ENCODE assay signal across 1 mouse cellular context in the genomic region with DNA sequence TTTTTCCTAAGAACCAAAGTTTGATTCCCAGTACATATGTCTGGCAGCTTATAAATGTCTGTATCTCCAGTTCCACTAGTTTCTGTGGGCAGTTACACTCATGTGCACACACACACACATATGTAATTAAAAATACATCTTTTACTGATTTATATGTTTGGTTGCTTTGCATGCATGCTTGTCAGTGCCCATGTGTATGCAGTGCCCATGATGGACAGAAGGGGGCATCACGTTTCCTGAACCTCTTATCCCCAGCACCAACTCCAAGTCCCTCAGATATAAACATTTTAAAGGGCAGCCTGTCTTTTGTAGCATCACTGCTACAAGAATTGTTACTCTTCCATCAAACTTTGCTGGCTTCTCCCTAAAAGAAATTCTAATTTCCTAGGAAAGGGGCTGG.
A peak's percentile ranks its signal among the peaks of the same experiment; 100 is the strongest.
TF ChIP-seq lines count a peak whose summit lies in the region.

No protein-coding gene starts in this region.

TF ChIP-seq in MEL, 35 proteins besides CTCF, POLR2A, EP300 and RAD21:
- no peak for TF ChIP-seq ZKSCAN1 (IDR thresholded peaks at IDR 0.05; ENCODE audit: low read depth, low read length)
- TF ChIP-seq TCF12 (IDR thresholded peaks at IDR 0.05; ENCODE audit: low read depth, low read length): 0 out of 2 replicates have a peak, but pooled peaks have one; percentile 12
- no peak for TF ChIP-seq RCOR1 (IDR thresholded peaks at IDR 0.05; ENCODE audit: low read depth, low read length)
- TF ChIP-seq MYC (IDR thresholded peaks at IDR 0.05; ENCODE audit: low read depth, low read length): peak; percentile 44; the same call in 1 of the 2 replicates
- TF ChIP-seq KAT2A (conservative IDR thresholded peaks at IDR 0.05; ENCODE audit: low read depth, low read length): no peak
- TF ChIP-seq SMC3 (IDR thresholded peaks at IDR 0.05; ENCODE audit: low read depth, low read length): peak; percentile 85
- no peak for TF ChIP-seq CHD2 (IDR thresholded peaks at IDR 0.05; ENCODE audit: low read length)
- no peak for TF ChIP-seq POLR2AphosphoS5 (IDR thresholded peaks at IDR 0.05; ENCODE audit: borderline replicate concordance, low read depth, low read length)
- TF ChIP-seq GABPA (IDR thresholded peaks at IDR 0.05; ENCODE audit: low read depth, low read length): no peak
- TF ChIP-seq JUND (IDR thresholded peaks at IDR 0.05; ENCODE audit: low read depth, low read length): no peak
- TF ChIP-seq ELF1 (IDR thresholded peaks at IDR 0.05; ENCODE audit: low read depth, low read length): 0 out of 2 replicates have a peak, but pooled peaks have one; percentile 24
- TF ChIP-seq GATA1 (IDR thresholded peaks at IDR 0.05; ENCODE audit: low read depth, low read length): no peak
- TF ChIP-seq MAX (IDR thresholded peaks at IDR 0.05; ENCODE audit: low read length): peak; percentile 56; the same call in 1 of the 2 replicates
- no peak for TF ChIP-seq E2F4 (IDR thresholded peaks at IDR 0.05; ENCODE audit: borderline replicate concordance, low read depth, low read length)
- TF ChIP-seq USF2 (IDR thresholded peaks at IDR 0.05; ENCODE audit: borderline replicate concordance in 1 of 2, insufficient read depth in 1 of 2, low read depth in 1 of 2, low read length in 2 of 2): no peak
- peak; percentile 51 for TF ChIP-seq ZC3H11A (IDR thresholded peaks at IDR 0.05; ENCODE audit: low read depth, low read length)
- no peak for TF ChIP-seq NELFE (IDR thresholded peaks at IDR 0.05; ENCODE audit: low read depth, low read length)
- TF ChIP-seq MXI1 (IDR thresholded peaks at IDR 0.05; ENCODE audit: low read depth, low read length): peak; percentile 47; the same call in 1 of the 2 replicates
- 0 out of 2 replicates have a peak, but pooled peaks have one; percentile 17 for TF ChIP-seq ZNF384 (IDR thresholded peaks at IDR 0.05; ENCODE audit: low read depth, low read length)
- TF ChIP-seq BHLHE40 (IDR thresholded peaks at IDR 0.05; ENCODE audit: borderline replicate concordance, low read depth, low read length): 0 out of 2 replicates have a peak, but pooled peaks have one; percentile 25
- peak; percentile 56 for TF ChIP-seq SIN3A (IDR thresholded peaks at IDR 0.05; ENCODE audit: low read length)
- TF ChIP-seq MEF2A (IDR thresholded peaks at IDR 0.05; ENCODE audit: extremely low read depth, insufficient replicate concordance, low read depth, low read length, poor library complexity, severe bottlenecking): no peak
